Mouse (Mus musculus) lung, adult 18-20 months (tissue): ENCODE results near the gene Aqp11.

Source experiments
- DNase-seq, 2 experiments: peaks; one replicate each; pipeline ENCODE4 v3.0.0; 2022; ENCODE audit warnings: mixed read lengths in 2 of 2

Aqp11 gene

GRCm38 (mm10) chr7:97737638-97738456, at the start of gene Aqp11:
Aqp11 (minus strand) TSS chr7:97738289.
- DNase-seq, result peak; percentile 90 to 93

- no peak for DNase-seq
Measured at GRCm38 (mm10) chr7:97783523-97783922, 45.4 kb upstream of the Aqp11 start.

- no peak for DNase-seq
Measured at GRCm38 (mm10) chr7:97781496-97781895, 43.4 kb upstream of the Aqp11 start.

GRCm38 (mm10) chr7:97780815-97781214, 42.7 kb upstream of the Aqp11 start:
- DNase-seq, result no peak

GRCm38 (mm10) chr7:97780222-97780621, 42.1 kb upstream of the Aqp11 start:
- DNase-seq, result no peak

GRCm38 (mm10) chr7:97777191-97777590, 39.1 kb upstream of the Aqp11 start:
- DNase-seq, result no peak

- DNase-seq, result no peak
Measured at GRCm38 (mm10) chr7:97775923-97776322, 37.8 kb upstream of the Aqp11 start.

GRCm38 (mm10) chr7:97775380-97775779, 37.3 kb upstream of the Aqp11 start:
- no peak for DNase-seq

- DNase-seq, result no peak
Measured at GRCm38 (mm10) chr7:97770841-97771620, 32.9 kb upstream of the Aqp11 start.

- DNase-seq, result no peak
Measured at GRCm38 (mm10) chr7:97769020-97769419, 30.9 kb upstream of the Aqp11 start.

- DNase-seq, result no peak
Measured at GRCm38 (mm10) chr7:97767841-97768240, 29.8 kb upstream of the Aqp11 start.

GRCm38 (mm10) chr7:97766406-97767166, 28.5 kb upstream of the Aqp11 start:
- no peak for DNase-seq

GRCm38 (mm10) chr7:97765963-97766347, 27.9 kb upstream of the Aqp11 start:
- DNase-seq, result no peak

- DNase-seq, result peak; percentile 25 to 44
Measured at GRCm38 (mm10) chr7:97765181-97765962, 27.3 kb upstream of the Aqp11 start.

GRCm38 (mm10) chr7:97764591-97764990, 26.5 kb upstream of the Aqp11 start:
- DNase-seq, result no peak

GRCm38 (mm10) chr7:97756967-97757881, 19.1 kb upstream of the Aqp11 start:
- no peak for DNase-seq

GRCm38 (mm10) chr7:97749207-97750190, 11.4 kb upstream of the Aqp11 start:
- peak; percentile 37 to 58 for DNase-seq

GRCm38 (mm10) chr7:97748527-97749206, 10.6 kb upstream of the Aqp11 start:
- DNase-seq, result peak; percentile 42 to 56

- peak; percentile 84 to 90 for DNase-seq
Measured at GRCm38 (mm10) chr7:97747787-97748497, 9.9 kb upstream of the Aqp11 start.
